Mouse (Mus musculus): ENCODE results near the gene Hirip3. TPM values are rescaled to one million over a fixed set of nuclear protein-coding genes. Genes with fewer than 3 reads are reported as not detected.

Gene Hirip3
- polyA plus RNA-seq, 1 experiment from 2014 or later: 24.4 TPM

Other genes with a start within 250 kb of the Hirip3 start
- gene Nupr1, start 231.1 kb upstream of the Hirip3 start, polyA plus RNA-seq (2015; fragmentation: Nextera tagmentation; extraction: Ambion mirVana): 133 and 141 TPM in 2 replicates
- 40.4 and 47.6 TPM in 2 replicates for gene Sgf29, start 212.7 kb upstream of the Hirip3 start, polyA plus RNA-seq (2015; fragmentation: Nextera tagmentation; extraction: Ambion mirVana)
- gene Sult1a1, start 185.5 kb upstream of the Hirip3 start, polyA plus RNA-seq (2015; fragmentation: Nextera tagmentation; extraction: Ambion mirVana): 11.9 and 13.0 TPM in 2 replicates
- 93.0 and 107 TPM in 2 replicates for gene Bola2, start 166.6 kb upstream of the Hirip3 start, polyA plus RNA-seq (2015; fragmentation: Nextera tagmentation; extraction: Ambion mirVana)
- gene Slx1b, start 166.2 kb upstream of the Hirip3 start, polyA plus RNA-seq (2015; fragmentation: Nextera tagmentation; extraction: Ambion mirVana): 9.0 and 9.5 TPM in 2 replicates
- gene Coro1a, start 154.2 kb upstream of the Hirip3 start, polyA plus RNA-seq (2015; fragmentation: Nextera tagmentation; extraction: Ambion mirVana): 45.8 and 55.5 TPM in 2 replicates
- gene Mapk3, start 102.4 kb upstream of the Hirip3 start, polyA plus RNA-seq (2015; fragmentation: Nextera tagmentation; extraction: Ambion mirVana): 94.8 and 109 TPM in 2 replicates
- 11.1 and 15.4 TPM in 2 replicates for gene Gdpd3, start 95.6 kb upstream of the Hirip3 start, polyA plus RNA-seq (2015; fragmentation: Nextera tagmentation; extraction: Ambion mirVana)
- gene Ypel3, start 85.0 kb upstream of the Hirip3 start, polyA plus RNA-seq (2015; fragmentation: Nextera tagmentation; extraction: Ambion mirVana): 60.6 and 65.9 TPM in 2 replicates
- 0.27 and 0.47 TPM in 2 replicates for gene Tbx6, start 80.5 kb upstream of the Hirip3 start, polyA plus RNA-seq (2015; fragmentation: Nextera tagmentation; extraction: Ambion mirVana)
- 180 and 192 TPM in 2 replicates for gene Ppp4c, start 69.5 kb upstream of the Hirip3 start, polyA plus RNA-seq (2015; fragmentation: Nextera tagmentation; extraction: Ambion mirVana)
- 1.1 and 1.3 TPM in 2 replicates for gene Fam57b, start 64.3 kb upstream of the Hirip3 start, polyA plus RNA-seq (2015; fragmentation: Nextera tagmentation; extraction: Ambion mirVana)
- not detected in 2 replicates for gene 4930451I11Rik, start 30.3 kb upstream of the Hirip3 start, polyA plus RNA-seq (2015; fragmentation: Nextera tagmentation; extraction: Ambion mirVana)
- gene Doc2a, start 14.6 kb upstream of the Hirip3 start, polyA plus RNA-seq (2015; fragmentation: Nextera tagmentation; extraction: Ambion mirVana): 0.89 TPM in 1 of 2 replicates, not detected in the other
- gene Ino80e, start 405 bp downstream of the Hirip3 start, polyA plus RNA-seq (2015; fragmentation: Nextera tagmentation; extraction: Ambion mirVana): 62.2 and 64.8 TPM in 2 replicates
- gene Taok2, start 22.7 kb downstream of the Hirip3 start, polyA plus RNA-seq (2015; fragmentation: Nextera tagmentation; extraction: Ambion mirVana): 40.1 and 43.3 TPM in 2 replicates
- 30.2 and 34.1 TPM in 2 replicates for gene Tmem219, start 60.9 kb downstream of the Hirip3 start, polyA plus RNA-seq (2015; fragmentation: Nextera tagmentation; extraction: Ambion mirVana)
- gene Kctd13, start 66.9 kb downstream of the Hirip3 start, polyA plus RNA-seq (2015; fragmentation: Nextera tagmentation; extraction: Ambion mirVana): 11.3 and 12.8 TPM in 2 replicates
- gene Asphd1, start 87.6 kb downstream of the Hirip3 start, polyA plus RNA-seq (2015; fragmentation: Nextera tagmentation; extraction: Ambion mirVana): 0.18 and 0.45 TPM in 2 replicates
- 1.3 and 1.9 TPM in 2 replicates for gene Sez6l2, start 88.6 kb downstream of the Hirip3 start, polyA plus RNA-seq (2015; fragmentation: Nextera tagmentation; extraction: Ambion mirVana)
- 110 and 125 TPM in 2 replicates for gene Cdipt, start 113.9 kb downstream of the Hirip3 start, polyA plus RNA-seq (2015; fragmentation: Nextera tagmentation; extraction: Ambion mirVana)
- gene Cdiptos, start 114.1 kb downstream of the Hirip3 start, polyA plus RNA-seq (2015; fragmentation: Nextera tagmentation; extraction: Ambion mirVana): 1.5 and 2.1 TPM in 2 replicates
- gene Mvp, start 152.6 kb downstream of the Hirip3 start, polyA plus RNA-seq (2015; fragmentation: Nextera tagmentation; extraction: Ambion mirVana): 28.0 and 28.3 TPM in 2 replicates
- gene Pagr1b, start 154.5 kb downstream of the Hirip3 start, polyA plus RNA-seq (2015; fragmentation: Nextera tagmentation; extraction: Ambion mirVana): 0.36 TPM in 1 of 2 replicates, not detected in the other
- gene Pagr1a, start 155.4 kb downstream of the Hirip3 start, polyA plus RNA-seq (2015; fragmentation: Nextera tagmentation; extraction: Ambion mirVana): 43.5 and 56.6 TPM in 2 replicates
- 31.1 and 39.0 TPM in 2 replicates for gene Gm42742, start 159.1 kb downstream of the Hirip3 start, polyA plus RNA-seq (2015; fragmentation: Nextera tagmentation; extraction: Ambion mirVana)
- gene Prrt2, start 159.2 kb downstream of the Hirip3 start, polyA plus RNA-seq (2015; fragmentation: Nextera tagmentation; extraction: Ambion mirVana): 8.5 and 9.6 TPM in 2 replicates
- gene Maz, start 165.1 kb downstream of the Hirip3 start, polyA plus RNA-seq (2015; fragmentation: Nextera tagmentation; extraction: Ambion mirVana): 23.2 and 27.9 TPM in 2 replicates
- 91.5 and 92.2 TPM in 2 replicates for gene Kif22, start 180.5 kb downstream of the Hirip3 start, polyA plus RNA-seq (2015; fragmentation: Nextera tagmentation; extraction: Ambion mirVana)
- 29.5 and 61.7 TPM in 2 replicates for gene Zg16, start 225.4 kb downstream of the Hirip3 start, polyA plus RNA-seq (2015; fragmentation: Nextera tagmentation; extraction: Ambion mirVana)
- gene AI467606, start 229.4 kb downstream of the Hirip3 start, polyA plus RNA-seq (2015; fragmentation: Nextera tagmentation; extraction: Ambion mirVana): 6.6 and 7.5 TPM in 2 replicates